ENCODE assay signal across 27 mouse cellular contexts in the genomic region with DNA sequence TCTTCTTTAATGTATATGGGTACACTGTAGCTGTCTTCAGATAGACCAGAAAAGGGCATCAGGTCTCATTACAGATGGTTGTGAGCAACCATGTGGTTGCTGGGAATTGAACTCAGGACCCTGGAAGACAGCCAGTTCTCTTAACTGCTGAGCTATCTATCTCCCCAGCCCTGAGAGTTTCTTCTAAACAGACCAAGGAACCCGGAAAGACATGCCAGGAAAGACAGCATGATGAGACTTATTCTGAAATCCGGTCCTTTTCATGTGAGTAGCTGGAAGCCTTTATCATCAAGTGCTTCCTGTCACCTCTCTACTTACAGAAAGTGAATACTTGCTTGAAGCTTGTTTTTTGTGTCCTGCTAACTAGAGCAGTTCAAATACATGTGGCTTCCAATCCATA.
"Had no signal": no experiment of that assay in that cellular context is flagged by ENCODE, and none has a peak within 500 bp of the region (broad histone marks: within the 10 kb centered on the region; RNA-seq: fewer than 3 reads in every experiment).

No protein-coding gene starts in this region.

- H3K9ac ChIP-seq: embryonic facial prominence, embryonic 12.5 days; embryonic facial prominence, embryonic 13.5 days; embryonic facial prominence, embryonic 15.5 days; forebrain, embryonic 12.5 days; forebrain, embryonic 13.5 days; forebrain, embryonic 15.5 days; forebrain, postnatal 0 days had no signal

- H3K4me3 ChIP-seq: embryonic facial prominence, embryonic 10.5 days; embryonic facial prominence, embryonic 12.5 days; embryonic facial prominence, embryonic 13.5 days; embryonic facial prominence, embryonic 15.5 days; erythroblast, embryonic 14.5 days; forebrain, embryonic 10.5 days; forebrain, embryonic 12.5 days; forebrain, embryonic 13.5 days; forebrain, embryonic 15.5 days; gastrocnemius, adult 2 months; heart, adult 2 months had no signal

- ATAC-seq: forebrain, embryonic 13.5 days; forebrain, embryonic 14.5 days; forebrain, embryonic 15.5 days; forebrain, embryonic 16.5 days; forebrain, postnatal 0 days had no signal

- H3K9me3 ChIP-seq: embryonic facial prominence, embryonic 10.5 days; embryonic facial prominence, embryonic 12.5 days; embryonic facial prominence, embryonic 13.5 days; embryonic facial prominence, embryonic 15.5 days; forebrain, embryonic 10.5 days; forebrain, embryonic 12.5 days; forebrain, embryonic 13.5 days; forebrain, embryonic 15.5 days had no signal

- H3K4me2 ChIP-seq: embryonic facial prominence, embryonic 12.5 days; embryonic facial prominence, embryonic 13.5 days; embryonic facial prominence, embryonic 15.5 days; forebrain, embryonic 12.5 days; forebrain, embryonic 13.5 days; forebrain, embryonic 15.5 days had no signal

- H3K27me3 ChIP-seq: embryonic facial prominence, embryonic 12.5 days; embryonic facial prominence, embryonic 13.5 days; embryonic facial prominence, embryonic 15.5 days; forebrain, embryonic 12.5 days; forebrain, embryonic 13.5 days; forebrain, embryonic 15.5 days had no signal

- DNase-seq: cerebellum, adult 9-10 months; cerebellum, adult 9-11 months; cerebellum, postnatal 10 days; cerebellum, postnatal 14 days; cerebellum, postnatal 25 days; cerebellum, postnatal 36 days; embryo, embryonic 11 days; forebrain, postnatal 0 days; gastrocnemius, adult 2 months; gastrocnemius, postnatal 10 days; gastrocnemius, postnatal 14 days; gastrocnemius, postnatal 25 days; gastrocnemius, postnatal 36 days; heart, adult 11 months; heart, adult 18-20 months; heart, adult 2 months had no signal

- H3K27ac ChIP-seq: embryonic facial prominence, embryonic 10.5 days; embryonic facial prominence, embryonic 12.5 days; embryonic facial prominence, embryonic 13.5 days; embryonic facial prominence, embryonic 15.5 days; forebrain, embryonic 10.5 days; forebrain, embryonic 12.5 days; forebrain, embryonic 13.5 days; forebrain, embryonic 15.5 days; gastrocnemius, adult 2 months; heart, adult 2 months had no signal
